Mouse (Mus musculus) forebrain, postnatal 0 days (tissue): ENCODE measurements around the gene Tvp23a. TPM values are rescaled to one million over a fixed set of nuclear protein-coding genes. Genes with fewer than 3 reads are reported as not detected.

Source experiments
- ATAC-seq: fragments of 200-750 bp; cut with Nextera tagmentation; 2 replicates; pipeline ENCODE4 v1.8.0; 2017; ENCODE audit warnings: mild to moderate bottlenecking, moderate library complexity
- DNase-seq: peaks from one replicate; pipeline ENCODE4 v3.0.0-alpha.2; 2015
- H3K27ac ChIP-seq: fragments of 300-500 bp; sonication (generic); 2 replicates; pipeline ENCODE4 v1.5.1; 2014; ENCODE audit warnings: low read depth, mild to moderate bottlenecking, antibody characterized with exemption, low read length, moderate library complexity, mixed read lengths
- H3K27me3 ChIP-seq: fragments of 300-500 bp; sonication (generic); 2 replicates; pipeline ENCODE4 v1.6.1; 2014; ENCODE audit warnings: mild to moderate bottlenecking, low read length, mixed read lengths; ENCODE audit not compliant: insufficient read depth
- H3K36me3 ChIP-seq: fragments of 300-500 bp; sonication (generic); 2 replicates; pipeline ENCODE4 v1.6.1; 2014; ENCODE audit warnings: mild to moderate bottlenecking, moderate library complexity; ENCODE audit not compliant: insufficient read depth
- H3K4me1 ChIP-seq: fragments of 300-500 bp; sonication (generic); 2 replicates; pipeline ENCODE4 v1.6.1; 2014; ENCODE audit warnings: antibody characterized with exemption; ENCODE audit not compliant: insufficient read depth
- H3K4me2 ChIP-seq: fragments of 300-500 bp; sonication (generic); 2 replicates; pipeline ENCODE4 v1.6.1; 2014; ENCODE audit warnings: low read depth, mild to moderate bottlenecking, moderate library complexity
- H3K4me3 ChIP-seq: fragments of 300-500 bp; sonication (generic); 2 replicates; pipeline ENCODE4 v1.5.1; 2014; ENCODE audit warnings: low read depth, low read length, mixed read lengths
- H3K9ac ChIP-seq: fragments of 300-500 bp; sonication (generic); 2 replicates; pipeline ENCODE4 v1.6.1; 2014; ENCODE audit warnings: mild to moderate bottlenecking
- H3K9me3 ChIP-seq: fragments of 300-500 bp; sonication (generic); 2 replicates; pipeline ENCODE4 v1.6.1; 2016; ENCODE audit warnings: low read length
- CTCF ChIP-seq: sonication (generic); IDR thresholded peaks from 2 replicates; pipeline ENCODE4 v1.5.1; 2016; ENCODE audit warnings: antibody characterized with exemption, control low read depth, low read depth
- WGBS: fragments of 180-500 bp; shearing (Covaris S2); extraction: QIAGEN DNeasy Blood & Tissue Kit; methylation state at CpG from one replicate; pipeline ENCODE4 v1.1.7; 2014; 5-methylcytosine and 5-hydroxymethylcytosine counted together
- polyA plus RNA-seq: library from polyadenylated mRNA; unstranded; fragments of >200 nt; fragmentation: Nextera tagmentation; extraction: Ambion mirVana; gene quantifications from 2 replicates; pipeline ENCODE4 v1.2.1, GENCODE M21; 2015
- total RNA-seq: library from RNA; depleted of rRNA; stranded (reverse); fragments of >200 nt; gene quantifications from 2 replicates; pipeline ENCODE4 v1.2.3, GENCODE M21; 2014

The Tvp23a gene
- total and polyA plus RNA-seq, 2 experiments from 2014 or later: 46.3 to 78.1 TPM

DNA sequence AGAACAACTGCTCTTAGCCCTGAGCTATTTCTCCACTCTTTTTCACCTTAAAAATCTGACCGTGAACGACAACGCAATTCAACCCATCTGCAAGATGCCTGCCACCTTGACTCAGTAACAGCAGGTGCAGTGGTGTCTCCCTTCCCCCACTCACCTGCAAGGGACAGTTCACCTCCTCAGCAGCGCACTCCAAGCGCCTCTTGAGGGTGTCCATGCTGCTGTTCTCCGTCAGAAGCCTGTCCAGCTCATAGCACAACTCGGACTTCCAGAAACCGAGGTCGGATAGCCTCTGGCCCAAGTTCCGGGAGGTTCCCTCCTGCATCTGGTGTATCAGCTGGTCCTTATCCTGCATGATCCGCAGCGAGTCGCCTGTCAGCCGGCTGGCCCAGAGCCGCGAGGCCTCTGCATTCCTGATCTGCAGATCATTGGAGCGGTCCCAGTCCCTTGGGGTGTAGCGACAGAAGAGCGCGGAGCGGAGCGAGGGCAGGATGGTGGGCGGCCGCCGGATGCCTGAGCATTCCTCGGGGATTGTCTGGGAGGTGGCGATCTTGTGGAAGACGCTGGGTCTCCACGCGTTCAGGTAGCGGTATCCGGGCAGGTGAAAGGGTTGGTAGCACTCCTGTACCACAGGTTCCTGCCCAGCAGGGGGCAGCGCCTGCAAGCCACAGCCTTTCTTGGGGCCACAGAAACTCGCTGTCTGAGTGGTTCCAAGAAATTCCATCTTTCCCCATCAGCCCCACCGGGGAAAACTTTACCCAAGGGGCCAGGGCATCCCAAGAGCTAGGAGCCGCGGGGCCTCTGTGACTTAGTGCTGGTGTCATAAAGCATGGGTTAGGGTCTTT is 52.2 kb downstream of the Tvp23a start, which contains the start of gene Tekt5:
Tekt5 (minus strand) TSS at position 792 of the 842 bp plus-strand sequence.
- Histone ChIP-seq H3K36me3 (no peaks in the 10 kb centered on the region), H3K9ac (peak within 1 kb of the TSS; percentile 33; the same call in 1 of the 2 replicates), H3K4me2 (peak within 1 kb of the TSS; percentile 51), H3K4me1 (no peaks in the 10 kb centered on the region), H3K27me3 (no peaks in the 10 kb centered on the region), H3K4me3 (peak within 1 kb of the TSS; percentile 26), H3K9me3 (no peaks in the 10 kb centered on the region), H3K27ac (no peak within 1 kb of the TSS)
- WGBS: 11% methylated on average over 36 of the region's 37 CpGs
- peak; percentile 53 for TF ChIP-seq CTCF
- ATAC-seq (0 out of 2 replicates have a peak, but pooled peaks have one; percentile 27), DNase-seq (peak; percentile 43)

GRCm38 (mm10) chr16:10392587-10392986 is 54.6 kb downstream of the Tvp23a start:
- H3K4me1 ChIP-seq: no peaks in the 10 kb centered on the region
- H3K27me3 ChIP-seq: no peaks in the 10 kb centered on the region
- no peak for TF ChIP-seq CTCF
- DNase-seq (no peak), ATAC-seq (no peak)
- H3K4me3 ChIP-seq: no peak overlapping the region
- H3K4me2 ChIP-seq: no peak overlapping the region
- H3K27ac ChIP-seq: no peak overlapping the region
- WGBS: 88% methylated on average over 9 of the region's 9 CpGs
- H3K9ac ChIP-seq: no peak overlapping the region
- H3K9me3 ChIP-seq: no peaks in the 10 kb centered on the region
- H3K36me3 ChIP-seq: no peaks in the 10 kb centered on the region

GRCm38 (mm10) chr16:10388634-10389365 is 58.4 kb downstream of the Tvp23a start:
- no peak for TF ChIP-seq CTCF
- no peak for ATAC-seq
- Histone ChIP-seq H3K36me3 (no peaks in the 10 kb centered on the region), H3K4me3 (no peak overlapping the region), H3K27me3 (no peaks in the 10 kb centered on the region), H3K4me2 (no peak overlapping the region), H3K27ac (no peak overlapping the region), H3K9me3 (no peaks in the 10 kb centered on the region), H3K9ac (no peak overlapping the region), H3K4me1 (no peaks in the 10 kb centered on the region)
- WGBS: 90% methylated on average over 6 of the region's 6 CpGs
- no peak for DNase-seq

GRCm38 (mm10) chr16:10385261-10385660 is 61.9 kb downstream of the Tvp23a start:
- no peak for ATAC-seq
- Histone ChIP-seq H3K36me3 (no peaks in the 10 kb centered on the region), H3K4me1 (no peaks in the 10 kb centered on the region), H3K27me3 (no peaks in the 10 kb centered on the region), H3K9me3 (no peaks in the 10 kb centered on the region), H3K27ac (no peak overlapping the region), H3K4me3 (no peak overlapping the region), H3K9ac (no peak overlapping the region), H3K4me2 (no peak overlapping the region)
- 74% methylated on average over 12 of the region's 12 CpGs for WGBS
- no peak for TF ChIP-seq CTCF
- DNase-seq: no peak

DNA sequence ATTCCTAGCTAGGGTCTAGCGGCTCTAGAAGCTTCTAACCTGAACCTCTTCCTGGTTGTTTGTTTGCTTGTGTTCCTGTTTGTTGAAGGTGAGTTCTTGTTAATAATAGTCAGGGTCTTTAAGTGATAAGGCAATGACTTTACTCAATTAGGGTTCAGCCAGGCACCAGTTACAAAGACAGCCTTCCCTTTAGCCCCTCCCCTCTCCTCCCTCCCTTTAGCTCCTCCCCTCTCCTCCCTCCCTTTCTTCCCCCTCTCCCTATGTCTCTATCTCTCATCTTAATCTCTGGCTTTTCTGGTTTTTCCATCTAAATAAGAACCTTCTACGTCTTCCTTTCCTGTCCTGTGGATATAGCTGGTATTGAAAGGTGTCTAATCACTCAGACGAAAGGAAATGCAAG is 62.6 kb downstream of the Tvp23a start:
- H3K9ac ChIP-seq: no peak overlapping the region
- WGBS: 74% methylated on average over 3 of the region's 3 CpGs

GRCm38 (mm10) chr16:10384060-10384497 is 63.1 kb downstream of the Tvp23a start:
- H3K4me1 ChIP-seq: no peaks in the 10 kb centered on the region
- TF ChIP-seq CTCF: no peak
- no peaks in the 10 kb centered on the region for H3K27me3 ChIP-seq
- H3K4me2 ChIP-seq: no peak overlapping the region; the same call in 1 of the 2 replicates
- H3K27ac ChIP-seq: no peak overlapping the region
- no peaks in the 10 kb centered on the region for H3K9me3 ChIP-seq
- DNase-seq: no peak
- 37% methylated on average over 8 of the region's 8 CpGs for WGBS
- no peak overlapping the region for H3K9ac ChIP-seq
- H3K36me3 ChIP-seq: no peaks in the 10 kb centered on the region
- ATAC-seq: no peak
- H3K4me3 ChIP-seq: no peak overlapping the region

More for the DNA sequence above, 62.6 kb downstream of the Tvp23a start:
- no peak overlapping the region for H3K27ac ChIP-seq
- H3K27me3 ChIP-seq: no peaks in the 10 kb centered on the region
- DNase-seq (no peak), ATAC-seq (no peak)
- H3K4me1 ChIP-seq: no peaks in the 10 kb centered on the region
- no peak overlapping the region for H3K4me2 ChIP-seq
- no peak for TF ChIP-seq CTCF
- no peaks in the 10 kb centered on the region for H3K36me3 ChIP-seq
- no peaks in the 10 kb centered on the region for H3K9me3 ChIP-seq
- H3K4me3 ChIP-seq: no peak overlapping the region
